In genomic region chr19:7303796-7304195, GRCm38 (mm10) we compare ENCODE assay signal across 20 mouse cellular contexts. TPM values are rescaled to one million over a fixed set of nuclear protein-coding genes. Genes with fewer than 3 reads are reported as not detected.
DNase-seq lines count a peak whose midpoint lies in the region; ATAC-seq and TF ChIP-seq lines count a peak whose summit lies in the region.
"Had no signal": no experiment of that assay in that cellular context is flagged by ENCODE, and none has a peak within 500 bp of the region (broad histone marks: within the 10 kb centered on the region; RNA-seq: fewer than 3 reads in every experiment).

No protein-coding gene starts in this region.

- H3K4me2 ChIP-seq in hindbrain, embryonic 13.5 days = no peak overlapping the region
- H3K4me2 ChIP-seq in hindbrain, embryonic 12.5 days (replicated peaks) = no peak overlapping the region
- H3K4me2 ChIP-seq in limb, embryonic 12.5 days = no peak overlapping the region
- H3K4me2 ChIP-seq: forebrain, embryonic 12.5 days; heart, embryonic 11.5 days; liver, embryonic 13.5 days; neural tube, embryonic 13.5 days had no signal

- H3K27ac ChIP-seq in cerebellum, adult 2 months (ENCODE audit: insufficient read depth, low read length) = no peak overlapping the region
- peak overlapping the region; percentile 60; the same call in 1 of the 2 replicates for H3K27ac ChIP-seq in hindbrain, embryonic 13.5 days
- no peak overlapping the region for H3K27ac ChIP-seq in hindbrain, embryonic 12.5 days
- H3K27ac ChIP-seq in limb, embryonic 12.5 days = 0 out of 2 replicates have a peak overlapping the region, but pooled peaks have one; percentile 25
- H3K27ac ChIP-seq in limb, embryonic 10.5 days = no peak overlapping the region
- peak overlapping the region; percentile 94 for H3K27ac ChIP-seq in brown adipose tissue, adult 24 weeks (replicated peaks; ENCODE audit: low read depth, low read length)
- H3K27ac ChIP-seq: forebrain, embryonic 12.5 days; liver, embryonic 13.5 days; neural tube, embryonic 13.5 days had no signal

- H3K36me3 ChIP-seq in hindbrain, embryonic 13.5 days = 0 out of 2 replicates have a peak, but pooled peaks cover 4% of the 10 kb centered on the region
- H3K36me3 ChIP-seq in hindbrain, embryonic 12.5 days = no peaks in the 10 kb centered on the region
- H3K36me3 ChIP-seq in limb, embryonic 12.5 days = peaks cover 9% of the 10 kb centered on the region; the same call in 1 of the 2 replicates
- H3K36me3 ChIP-seq in limb, embryonic 10.5 days = peaks cover 19% of the 10 kb centered on the region
- H3K36me3 ChIP-seq: liver, embryonic 13.5 days; neural tube, embryonic 13.5 days had no signal

- WGBS in cerebellum, adult 2 months = 8% methylated on average over 6 of the region's 6 CpGs
- 64% methylated on average over 6 of the region's 6 CpGs for WGBS in hindbrain, embryonic 13.5 days
- WGBS in hindbrain, embryonic 12.5 days = 84% methylated on average over 6 of the region's 6 CpGs
- WGBS in limb, embryonic 12.5 days = 78% methylated on average over 6 of the region's 6 CpGs
- 75% methylated on average over 6 of the region's 6 CpGs for WGBS in limb, embryonic 10.5 days

- no peaks in the 10 kb centered on the region for H3K9me3 ChIP-seq in hindbrain, embryonic 13.5 days
- H3K9me3 ChIP-seq in hindbrain, embryonic 12.5 days (replicated peaks) = no peaks in the 10 kb centered on the region
- H3K9me3 ChIP-seq in limb, embryonic 12.5 days = no peaks in the 10 kb centered on the region
- no peaks in the 10 kb centered on the region for H3K9me3 ChIP-seq in limb, embryonic 10.5 days (replicated peaks)
- H3K9me3 ChIP-seq: forebrain, embryonic 12.5 days; liver, embryonic 13.5 days; neural tube, embryonic 13.5 days had no signal

- H3K4me3 ChIP-seq in cerebellum, adult 2 months (replicated peaks; ENCODE audit: insufficient read depth, low read depth, low read length) = no peak overlapping the region
- no peak overlapping the region for H3K4me3 ChIP-seq in hindbrain, embryonic 13.5 days
- no peak overlapping the region for H3K4me3 ChIP-seq in hindbrain, embryonic 12.5 days
- no peak overlapping the region for H3K4me3 ChIP-seq in limb, embryonic 12.5 days (replicated peaks)
- no peak overlapping the region for H3K4me3 ChIP-seq in limb, embryonic 10.5 days
- no peak overlapping the region for H3K4me3 ChIP-seq in brown adipose tissue, adult 24 weeks (ENCODE audit: insufficient read depth, low read depth, low read length)
- H3K4me3 ChIP-seq: forebrain, embryonic 12.5 days; liver, embryonic 13.5 days; neural tube, embryonic 13.5 days had no signal

- H3K27me3 ChIP-seq in cerebellum, adult 2 months (ENCODE audit: control insufficient read depth, insufficient read depth, low read length) = no peaks in the 10 kb centered on the region
- no peaks in the 10 kb centered on the region for H3K27me3 ChIP-seq in hindbrain, embryonic 13.5 days
- H3K27me3 ChIP-seq in hindbrain, embryonic 12.5 days = no peaks in the 10 kb centered on the region
- no peaks in the 10 kb centered on the region for H3K27me3 ChIP-seq in limb, embryonic 12.5 days
- no peaks in the 10 kb centered on the region for H3K27me3 ChIP-seq in limb, embryonic 10.5 days (ENCODE audit: low read depth, poor library complexity, severe bottlenecking)
- H3K27me3 ChIP-seq: CH12.LX; forebrain, embryonic 12.5 days; liver, embryonic 13.5 days; neural tube, embryonic 13.5 days had no signal

- peak in 1 of 2 experiments; percentile 43 for DNase-seq in cerebellum, adult 2 months
- DNase-seq in cerebellum, adult 8-10 months = no peak
- no peak for DNase-seq in limb, embryonic 10.5 days (ENCODE audit: low spot score)
- DNase-seq in embryo, embryonic 10 days (ENCODE audit: low spot score) = no peak
- DNase-seq: cerebellum, adult 11-12 months; gastrocnemius, postnatal 25 days; heart, postnatal 4 days; kidney, postnatal 25 days; liver, embryonic 13.5 days; lung, postnatal 10 days; thymus, adult 2 months had no signal

- no peak overlapping the region for H3K9ac ChIP-seq in hindbrain, embryonic 13.5 days
- H3K9ac ChIP-seq in hindbrain, embryonic 12.5 days = no peak overlapping the region
- H3K9ac ChIP-seq in limb, embryonic 12.5 days (replicated peaks) = no peak overlapping the region
- H3K9ac ChIP-seq: forebrain, embryonic 12.5 days; liver, embryonic 13.5 days; neural tube, embryonic 13.5 days had no signal

- H3K4me1 ChIP-seq in cerebellum, adult 2 months (ENCODE audit: control insufficient read depth, insufficient read depth, low read length) = peaks cover 48% of the 10 kb centered on the region
- peaks cover 36% of the 10 kb centered on the region for H3K4me1 ChIP-seq in hindbrain, embryonic 13.5 days (replicated peaks)
- H3K4me1 ChIP-seq in hindbrain, embryonic 12.5 days = peaks cover 15% of the 10 kb centered on the region
- H3K4me1 ChIP-seq in limb, embryonic 12.5 days (replicated peaks) = peaks cover 20% of the 10 kb centered on the region; the same call in 1 of the 2 replicates
- H3K4me1 ChIP-seq in limb, embryonic 10.5 days = peaks cover 24% of the 10 kb centered on the region
- H3K4me1 ChIP-seq in brown adipose tissue, adult 24 weeks (ENCODE audit: control insufficient read depth, insufficient read depth, insufficient read length, low read length) = peaks cover 49% of the 10 kb centered on the region

- no peak for ATAC-seq in hindbrain, embryonic 13.5 days (ENCODE audit: low FRiP score)
- no peak for ATAC-seq in hindbrain, embryonic 12.5 days (ENCODE audit: low FRiP score)
- ATAC-seq in limb, embryonic 12.5 days (ENCODE audit: insufficient number of reproducible peaks, insufficient read depth, low FRiP score, low TSS enrichment, low read depth) = no peak
- ATAC-seq: intestine, embryonic 16.5 days had no signal

- no peak for TF ChIP-seq POLR2A in cerebellum, adult 2 months (IDR thresholded peaks at IDR 0.05; ENCODE audit: borderline replicate concordance, insufficient read depth, low read length)

- peak; percentile 45; the same call in 1 of the 2 replicates for TF ChIP-seq CTCF in cerebellum, adult 2 months (IDR thresholded peaks at IDR 0.05; ENCODE audit: borderline replicate concordance, insufficient read depth, low read depth, low read length)

RNA-seq across cellular contexts. Expression of gene Rcor2, which starts 36.7 kb away (rescaled TPM):
- 8.7 and 9.2 TPM in 2 replicates for polyA plus RNA-seq in cerebellum, adult 2 months (2012; rRNA removed)
- polyA plus RNA-seq in hindbrain, embryonic 13.5 days (2015; fragmentation: Nextera tagmentation; extraction: Ambion mirVana) = 30.2 and 32.0 TPM in 2 replicates
- polyA plus RNA-seq in hindbrain, embryonic 12.5 days (2016; fragmentation: Nextera tagmentation; extraction: Ambion mirVana) = 62.5 and 66.6 TPM in 2 replicates
- 50.9 and 51.1 TPM in 2 replicates for polyA plus RNA-seq in limb, embryonic 12.5 days (2016; fragmentation: Nextera tagmentation; extraction: Ambion mirVana)
- polyA plus RNA-seq in limb, embryonic 10.5 days (2016; fragmentation: Nextera tagmentation; extraction: Ambion mirVana) = 54.9 and 63.1 TPM in 2 replicates
- polyA plus RNA-seq in brown adipose tissue, adult 24 weeks (2012; ENCODE audit: insufficient read depth, insufficient read length, missing spikeins) = 1.0 and 7.8 TPM in 2 replicates

RNA-seq across cellular contexts. Expression of gene Mark2, which starts 37.9 kb away (rescaled TPM):
- polyA plus RNA-seq in cerebellum, adult 2 months (2012; rRNA removed) = 75.3 and 76.2 TPM in 2 replicates
- 40.9 and 42.5 TPM in 2 replicates for polyA plus RNA-seq in hindbrain, embryonic 13.5 days (2015; fragmentation: Nextera tagmentation; extraction: Ambion mirVana)
- 62.1 and 64.2 TPM in 2 replicates for polyA plus RNA-seq in hindbrain, embryonic 12.5 days (2016; fragmentation: Nextera tagmentation; extraction: Ambion mirVana)
- polyA plus RNA-seq in limb, embryonic 12.5 days (2016; fragmentation: Nextera tagmentation; extraction: Ambion mirVana) = 54.4 and 58.5 TPM in 2 replicates
- polyA plus RNA-seq in limb, embryonic 10.5 days (2016; fragmentation: Nextera tagmentation; extraction: Ambion mirVana) = 50.1 and 53.4 TPM in 2 replicates
- 24.1 and 35.4 TPM in 2 replicates for polyA plus RNA-seq in brown adipose tissue, adult 24 weeks (2012; ENCODE audit: insufficient read depth, insufficient read length, missing spikeins)

Comparison
In these comparisons a context has a peak if more than half of its experiments do, and no peak if none do; other contexts are left out.
1. H3K27ac ChIP-seq: peak in hindbrain, embryonic 13.5 days (single experiment), limb, embryonic 12.5 days (single experiment) and brown adipose tissue, adult 24 weeks (single experiment); none in cerebellum, adult 2 months (single experiment), hindbrain, embryonic 12.5 days (single experiment) and limb, embryonic 10.5 days (single experiment).